Mouse (Mus musculus) cerebellum, postnatal 10 days (tissue): Measurements from ENCODE around the gene Sap30.
A peak's percentile ranks its signal among the peaks of the same experiment; 100 is the strongest.
"Not testable (repeated sequence)": the region's sequence is repeated elsewhere in the genome, so short reads cannot be mapped to it uniquely, and the experiment has no call there.

Experiments
- DNase-seq, 2 experiments: peaks; one replicate each; pipeline ENCODE4 v3.0.0; 2021; ENCODE audit warnings: mixed read lengths in 2 of 2

Gene Sap30

DNA sequence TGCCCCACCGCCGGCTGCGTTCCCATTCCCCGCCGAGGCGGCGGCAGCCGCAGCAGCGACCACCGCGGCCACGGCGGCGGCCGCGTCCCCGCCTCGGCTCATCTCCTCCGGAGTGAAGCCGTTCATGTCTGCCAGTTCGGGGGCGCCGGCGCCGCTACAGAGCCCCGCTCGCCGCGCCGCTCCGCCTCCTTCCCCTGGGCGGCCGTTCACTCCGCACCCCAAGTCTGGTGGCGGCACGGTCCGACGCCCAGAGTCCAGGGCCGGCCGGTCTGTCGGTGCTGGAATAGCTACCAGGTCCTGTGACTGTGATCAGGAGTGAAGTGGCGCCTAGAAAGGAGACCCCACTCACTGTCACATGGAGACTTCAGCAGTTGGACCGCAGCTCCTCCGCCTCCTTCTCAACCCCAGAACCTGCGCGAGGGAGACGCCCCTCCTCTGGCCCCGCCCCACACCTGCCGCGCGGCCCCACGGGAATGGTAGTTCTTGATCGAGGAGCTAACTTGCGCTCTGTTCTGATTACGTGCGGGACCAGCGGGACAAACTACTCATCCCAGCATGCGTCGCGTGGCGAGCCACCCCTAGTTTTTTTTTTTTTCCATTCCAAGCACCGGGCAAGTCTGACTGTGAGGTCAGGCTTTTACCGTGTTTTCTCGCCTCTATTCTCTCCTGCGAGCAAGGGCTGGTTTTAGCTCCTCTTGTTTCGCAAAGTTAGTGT, at the start of gene Sap30:
TSS of gene Sap30 (minus strand) at position 420 of the 715 bp plus-strand sequence.
- DNase-seq: peak; percentile 100

DNA sequence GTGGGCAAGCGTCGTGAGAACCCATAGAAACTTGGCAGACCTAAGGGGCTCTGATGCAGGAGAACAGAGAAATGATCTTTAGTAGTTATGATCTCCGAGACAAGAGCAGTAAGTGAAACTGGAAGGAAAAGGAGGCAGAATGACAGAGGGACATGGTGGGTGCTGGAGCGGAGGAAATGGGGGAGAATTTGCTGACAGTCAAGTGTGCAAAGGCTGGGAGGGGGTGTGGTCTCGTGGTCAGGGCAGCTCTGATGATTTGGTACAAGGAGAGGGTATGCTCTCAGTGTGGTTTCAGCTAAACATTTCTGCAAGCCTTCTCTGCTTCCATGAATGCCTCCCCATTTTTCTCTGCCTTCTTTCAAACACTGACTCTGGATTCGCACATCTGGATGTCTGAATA, 48.5 kb upstream of the Sap30 start:
- DNase-seq: no peak

DNA sequence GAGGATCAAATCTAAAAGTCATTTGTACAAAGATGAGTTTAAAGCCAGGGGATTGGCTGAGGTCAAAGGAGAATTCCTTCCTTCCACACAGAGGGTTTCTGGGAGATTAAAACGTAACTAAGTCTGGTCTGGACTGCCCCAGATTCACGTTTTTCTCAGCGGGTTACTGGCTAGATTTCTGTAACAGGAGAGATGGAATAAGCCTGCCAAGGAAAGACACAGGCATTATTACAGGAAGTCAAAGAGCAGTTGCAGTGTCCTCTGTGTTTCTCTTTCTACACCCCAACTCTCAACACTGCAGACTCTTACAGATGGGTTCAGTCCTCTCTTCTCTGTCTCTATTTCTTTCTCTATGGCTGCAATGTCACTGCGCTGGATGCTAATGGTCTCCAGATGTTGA, 46.8 kb upstream of the Sap30 start:
- no peak for DNase-seq

DNA sequence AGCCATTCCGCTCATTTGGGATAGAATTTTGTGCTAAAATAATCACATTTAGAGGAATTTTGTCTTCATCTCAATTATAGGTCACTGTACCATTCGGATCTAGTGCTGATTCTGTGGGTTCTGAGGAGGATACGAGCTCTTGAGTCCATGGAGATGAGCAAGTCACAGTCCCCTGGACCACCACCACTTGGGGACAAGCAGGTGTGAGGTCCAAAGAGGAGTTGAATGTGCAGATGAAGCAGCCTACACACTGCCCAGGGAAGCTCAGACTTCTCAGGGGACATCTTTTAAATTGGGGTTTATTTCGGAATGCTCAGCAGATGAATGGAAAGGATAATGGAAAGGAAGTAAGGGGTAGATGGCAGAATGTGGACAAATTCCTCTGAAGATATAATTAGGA, 45.4 kb upstream of the Sap30 start:
- DNase-seq: no peak

DNA sequence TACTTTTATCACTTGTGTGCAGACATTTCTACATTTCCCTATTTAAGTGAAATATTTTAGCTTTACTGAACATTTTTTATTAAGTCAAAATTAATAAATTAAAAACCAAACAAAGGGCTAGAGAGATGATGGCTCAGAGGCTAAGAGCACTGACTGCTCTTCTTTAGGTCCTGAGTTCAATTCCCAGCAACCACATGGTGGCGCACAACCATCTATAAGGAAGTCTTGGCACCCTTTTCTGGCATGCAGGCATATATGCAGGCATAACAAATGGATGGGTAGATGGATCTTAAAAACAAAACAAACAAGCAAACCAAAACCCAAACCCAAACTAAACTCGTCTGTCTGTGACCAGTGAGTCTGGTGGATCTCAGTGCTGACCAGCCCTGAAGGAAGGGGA, 44.6 kb upstream of the Sap30 start:
- DNase-seq: peak; percentile 60 to 67

DNA sequence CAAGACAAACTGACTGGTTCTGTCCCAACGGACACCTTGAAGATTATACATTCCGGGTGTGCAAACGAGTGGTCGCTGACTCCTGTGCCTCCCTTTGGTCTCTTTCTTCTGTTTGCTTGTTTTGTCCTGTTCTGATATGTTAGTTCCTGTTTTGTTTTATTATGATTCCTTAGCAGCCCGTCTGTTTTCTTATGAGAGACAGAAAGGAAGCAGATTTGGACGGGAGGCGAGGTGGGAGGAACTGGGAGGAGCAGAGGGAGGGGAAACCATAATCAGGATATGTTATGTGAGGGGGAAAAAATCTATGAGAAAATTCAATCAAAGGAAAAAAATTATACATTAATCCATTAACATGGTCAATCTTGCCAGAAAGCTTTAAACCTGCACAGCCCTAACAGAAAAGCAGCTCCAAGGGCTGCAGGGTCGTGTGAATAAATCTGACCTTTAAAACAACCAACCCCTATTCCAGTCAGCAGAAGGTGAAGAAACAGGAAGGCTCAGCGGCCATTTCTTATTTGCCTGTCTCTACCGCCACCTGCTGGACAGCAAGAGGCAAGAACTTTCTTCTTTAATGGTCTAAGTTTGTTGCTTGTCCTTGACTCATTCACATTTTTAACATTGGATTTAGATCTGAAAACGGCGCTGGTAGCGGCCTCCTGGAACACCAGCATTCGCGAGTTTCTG, 43.1 kb upstream of the Sap30 start:
- DNase-seq: peak; percentile 88

DNA sequence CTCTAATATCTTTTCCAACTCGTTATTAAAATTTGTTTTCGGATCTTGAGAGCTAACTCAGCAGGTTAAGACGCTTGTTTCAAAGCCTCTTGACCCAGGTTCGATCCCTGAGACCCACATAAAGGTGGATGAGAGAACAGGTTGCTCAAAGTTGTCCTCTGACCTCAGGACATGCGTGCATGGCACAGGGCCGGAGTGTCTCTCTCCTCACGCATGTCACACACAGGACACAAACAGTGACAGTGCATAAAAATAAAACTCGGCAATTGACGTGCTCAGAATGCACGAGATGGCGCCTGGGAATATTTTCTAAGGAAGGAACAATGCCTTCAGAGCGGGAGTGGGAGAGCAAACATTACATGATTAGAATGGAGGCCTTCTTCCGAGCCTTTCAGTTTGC, 42.6 kb upstream of the Sap30 start:
- no peak for DNase-seq

DNA sequence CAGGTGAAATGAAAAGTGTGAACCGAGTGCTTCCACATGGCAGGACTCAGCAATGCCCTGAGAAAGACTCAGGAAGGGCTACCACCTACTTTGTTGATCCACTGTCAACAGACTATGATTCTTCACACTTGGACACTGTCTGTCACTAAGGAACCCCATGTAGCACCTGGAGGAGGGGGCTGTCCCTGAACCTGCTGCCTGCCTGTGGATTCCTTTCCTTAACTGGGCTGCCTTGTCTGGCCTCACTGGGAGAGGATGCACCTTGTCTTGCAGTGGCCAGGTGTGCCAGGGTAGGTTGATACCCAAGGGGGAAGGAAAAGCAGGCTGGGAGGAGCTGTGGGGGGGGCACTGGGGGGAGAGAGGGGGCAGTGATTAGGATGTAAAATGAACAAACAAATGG, 40.4 kb upstream of the Sap30 start:
- DNase-seq: no peak

DNA sequence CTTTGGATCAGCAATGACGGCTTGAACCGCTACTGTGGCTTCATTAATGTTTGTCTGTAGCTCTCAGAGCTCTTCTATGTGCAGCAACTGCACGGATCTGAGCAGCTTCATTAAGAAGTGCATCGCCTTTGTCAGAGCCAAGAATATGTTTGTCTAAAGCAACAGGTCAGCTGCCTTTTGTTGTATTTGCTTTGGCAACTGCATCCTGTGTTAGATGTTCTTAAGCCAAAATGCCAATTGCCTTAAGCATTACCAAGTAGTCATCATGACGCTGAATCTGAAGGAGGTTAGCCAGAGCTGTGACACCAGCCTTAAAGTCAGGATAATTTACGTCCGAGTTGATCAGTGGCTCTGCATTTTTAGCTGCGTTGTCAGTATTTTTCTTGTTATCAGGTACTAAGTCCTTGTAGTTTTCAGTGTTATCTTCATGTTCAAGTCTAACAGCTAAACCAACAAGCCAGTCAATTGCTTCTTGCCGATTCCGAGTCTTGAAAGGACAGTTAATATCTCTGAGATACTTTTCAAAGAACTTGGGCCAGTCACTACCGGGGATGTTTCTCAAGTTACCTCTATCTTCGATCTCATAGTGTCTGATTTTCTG, 32.6 kb upstream of the Sap30 start:
- no peak for DNase-seq

DNA sequence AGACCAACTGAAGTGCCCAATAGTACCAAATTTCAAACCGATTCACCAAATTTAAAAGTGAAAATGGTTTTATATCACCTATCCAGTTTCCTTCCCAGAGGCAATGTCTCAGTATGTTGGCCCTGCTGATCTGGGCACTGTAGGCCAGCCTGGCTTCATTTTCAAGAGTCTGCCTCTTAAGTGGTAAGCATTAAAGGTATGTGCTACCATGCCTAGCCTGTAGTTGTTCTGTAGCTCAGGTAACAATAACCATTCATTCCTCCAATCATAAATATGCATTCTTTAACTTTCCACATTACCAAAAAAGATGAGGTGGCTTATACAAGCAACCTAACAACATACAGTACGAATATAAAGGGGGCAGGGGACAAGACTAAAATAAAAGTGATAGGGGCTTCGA, 30.1 kb upstream of the Sap30 start:
- DNase-seq: no peak

DNA sequence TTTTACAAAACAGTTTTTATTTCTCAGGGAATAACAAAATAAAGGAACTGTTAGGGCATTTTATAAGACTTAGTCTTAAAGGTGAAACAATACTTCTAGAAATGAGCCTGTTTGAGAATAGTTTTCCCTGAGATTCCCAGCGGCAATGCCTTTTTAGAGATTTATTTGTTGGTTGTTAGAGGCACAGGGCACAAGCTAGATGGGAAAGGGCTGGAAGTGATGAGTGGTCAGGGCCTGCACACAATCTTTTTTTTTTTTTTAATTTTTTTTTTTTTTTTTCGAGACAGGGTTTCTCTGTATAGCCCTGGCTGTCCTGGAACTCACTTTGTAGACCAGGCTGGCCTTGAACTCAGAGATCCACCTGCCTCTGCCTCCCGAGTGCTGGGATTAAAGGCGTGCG, 29.0 kb upstream of the Sap30 start:
- not testable (repeated sequence) for DNase-seq

DNA sequence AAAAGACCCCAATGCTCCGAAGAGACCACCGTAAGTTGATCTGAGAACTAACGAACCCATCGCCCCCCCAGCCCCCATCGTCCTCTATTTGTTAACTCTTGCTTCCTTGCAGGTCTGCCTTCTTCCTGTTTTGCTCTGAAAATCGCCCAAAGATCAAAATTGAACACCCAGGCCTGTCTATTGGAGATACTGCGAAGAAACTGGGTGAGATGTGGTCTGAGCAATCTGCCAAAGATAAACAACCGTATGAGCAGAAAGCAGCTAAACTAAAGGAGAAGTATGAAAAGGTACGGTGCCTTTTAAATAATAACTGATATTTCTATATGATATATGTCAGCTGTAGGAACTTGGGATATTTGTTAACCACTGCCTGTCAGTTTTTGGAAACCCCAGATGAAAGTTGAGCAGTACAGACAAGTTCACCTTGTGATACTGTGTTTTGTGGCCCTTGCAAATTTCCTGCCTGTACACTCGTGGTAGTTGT, 25.6 kb upstream of the Sap30 start:
- DNase-seq: not testable (repeated sequence)

DNA sequence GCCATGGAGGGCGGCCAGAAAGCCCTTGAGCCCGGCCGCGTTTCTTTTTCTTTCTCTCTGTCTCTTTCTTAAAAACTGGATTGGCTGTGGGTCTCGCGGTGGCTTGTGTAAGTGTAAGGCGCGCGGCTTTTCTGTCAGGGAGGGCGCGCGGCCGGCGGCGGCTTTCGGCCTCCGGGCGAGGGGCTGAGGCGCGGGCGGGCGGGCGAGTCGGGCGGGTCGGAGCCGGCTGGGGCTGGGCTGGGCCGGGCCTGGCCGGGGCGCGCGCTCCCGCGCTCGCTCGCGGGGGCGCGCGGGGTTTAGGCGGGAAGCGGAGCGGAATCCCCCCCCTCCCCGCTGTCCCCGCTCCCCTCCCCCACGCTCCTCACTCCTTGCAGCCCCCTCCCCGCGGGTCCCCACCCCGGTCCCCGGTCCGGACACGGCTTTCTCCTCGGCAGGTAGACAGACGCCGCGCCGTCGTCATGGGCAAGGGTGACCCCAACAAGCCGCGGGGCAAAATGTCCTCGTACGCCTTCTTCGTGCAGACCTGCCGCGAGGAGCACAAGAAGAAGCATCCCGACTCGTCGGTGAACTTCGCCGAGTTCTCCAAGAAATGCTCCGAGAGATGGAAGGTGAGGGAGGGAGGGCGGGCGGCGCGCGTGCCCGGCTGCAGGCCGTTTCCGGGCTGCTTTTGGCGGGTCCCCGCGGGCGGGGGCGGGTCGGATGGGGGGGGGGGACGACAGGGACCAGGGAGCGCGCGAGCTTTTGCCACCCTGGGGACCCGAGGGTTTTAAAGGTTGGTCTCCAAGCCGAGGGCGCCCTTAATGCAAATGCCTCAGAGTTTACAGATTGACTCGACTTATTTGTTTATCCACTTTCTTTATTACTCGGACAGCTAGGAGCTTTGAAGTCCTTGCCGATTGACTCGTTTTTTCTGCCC, 24.7 kb upstream of the Sap30 start:
- peak; percentile 71 to 73 for DNase-seq

DNA sequence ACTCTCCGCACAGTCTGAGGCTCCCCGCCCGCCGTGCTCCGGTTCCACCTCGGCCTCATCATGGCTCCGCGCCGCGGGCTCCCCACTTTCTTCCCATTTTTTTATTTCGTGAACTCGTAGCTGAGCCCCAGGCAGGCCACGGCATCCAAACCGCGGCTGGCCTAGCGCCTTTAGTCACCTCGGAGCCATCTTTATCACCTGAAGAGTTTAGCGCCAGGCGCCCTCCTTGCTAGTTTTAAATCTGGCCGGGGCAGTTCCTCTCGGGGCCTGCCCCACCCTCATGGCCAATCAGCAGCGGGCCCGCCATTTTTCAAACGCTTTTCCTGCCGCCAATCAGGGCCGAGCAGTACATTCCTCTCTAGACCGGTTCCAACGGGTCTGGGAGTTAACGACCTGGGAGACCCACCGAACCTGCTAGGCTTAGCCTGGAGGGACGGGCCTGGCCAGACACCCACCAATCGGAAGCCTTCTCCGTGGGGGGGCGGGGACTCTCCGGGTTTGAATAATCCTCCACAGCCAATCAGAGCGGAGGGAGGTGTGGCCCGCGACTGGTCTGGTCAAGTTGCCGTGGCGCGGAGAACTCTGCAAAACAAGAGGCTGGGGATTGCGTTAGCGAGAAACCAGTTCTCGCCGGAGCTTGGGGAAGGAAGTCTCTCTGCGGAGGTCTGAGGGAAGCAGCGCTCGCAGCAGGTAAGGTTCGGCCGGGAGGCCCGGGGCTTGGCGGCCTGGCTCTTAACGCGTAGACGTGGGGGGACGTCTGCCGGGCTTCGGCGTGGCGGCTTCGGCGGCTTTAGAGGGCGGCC, 23.9 kb upstream of the Sap30 start, which contains the start of gene Hmgb2:
TSS of gene Hmgb2 (plus strand) at position 592 of the 803 bp plus-strand sequence.
- DNase-seq: peak; percentile 100

DNA sequence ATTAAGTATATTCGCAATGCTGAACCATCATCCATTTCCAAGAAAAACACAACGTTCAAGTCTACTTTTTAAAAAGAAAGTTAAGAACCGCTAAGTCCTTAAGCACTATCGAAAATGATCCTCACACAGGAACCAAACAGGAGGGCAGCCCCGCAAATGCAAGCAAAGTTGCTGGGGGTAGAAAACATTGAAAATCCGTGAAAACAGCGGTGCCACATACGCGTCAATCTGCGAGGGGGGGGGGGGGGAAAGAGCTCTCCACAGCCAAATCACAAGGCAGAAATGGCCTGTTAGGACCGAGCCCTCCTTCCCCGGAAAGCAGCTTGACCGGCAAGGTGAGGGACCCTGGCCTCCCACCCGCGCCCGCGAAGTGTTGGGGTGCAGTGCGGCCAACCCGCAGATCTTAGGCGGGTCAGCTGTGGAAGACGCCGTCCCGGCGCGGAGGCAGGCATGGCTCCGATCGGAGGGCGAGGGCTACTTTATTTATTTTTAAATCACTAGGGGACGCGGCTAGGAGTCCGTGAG, 23.2 kb upstream of the Sap30 start:
- DNase-seq: peak in 1 of 2 experiments; percentile 58

DNA sequence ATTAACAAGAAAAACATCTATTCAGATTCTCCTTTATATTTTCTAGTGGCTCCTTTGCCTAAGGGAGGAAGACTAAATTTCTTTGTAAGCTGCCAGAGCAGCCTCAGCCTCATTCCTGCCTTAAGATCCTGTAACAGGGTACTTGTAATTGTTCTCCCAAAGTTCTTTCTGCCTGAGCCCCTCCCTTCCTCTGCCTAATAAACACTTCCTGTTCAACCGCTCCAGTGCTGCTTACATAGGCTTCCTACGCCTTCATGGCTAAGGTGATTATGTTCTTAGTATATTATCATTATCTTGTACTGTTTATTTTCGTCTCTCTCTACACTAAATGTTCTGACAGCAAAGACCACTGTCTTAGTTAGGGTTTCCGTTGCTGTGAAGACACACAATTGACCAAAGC, 21.0 kb upstream of the Sap30 start:
- DNase-seq: no peak

DNA sequence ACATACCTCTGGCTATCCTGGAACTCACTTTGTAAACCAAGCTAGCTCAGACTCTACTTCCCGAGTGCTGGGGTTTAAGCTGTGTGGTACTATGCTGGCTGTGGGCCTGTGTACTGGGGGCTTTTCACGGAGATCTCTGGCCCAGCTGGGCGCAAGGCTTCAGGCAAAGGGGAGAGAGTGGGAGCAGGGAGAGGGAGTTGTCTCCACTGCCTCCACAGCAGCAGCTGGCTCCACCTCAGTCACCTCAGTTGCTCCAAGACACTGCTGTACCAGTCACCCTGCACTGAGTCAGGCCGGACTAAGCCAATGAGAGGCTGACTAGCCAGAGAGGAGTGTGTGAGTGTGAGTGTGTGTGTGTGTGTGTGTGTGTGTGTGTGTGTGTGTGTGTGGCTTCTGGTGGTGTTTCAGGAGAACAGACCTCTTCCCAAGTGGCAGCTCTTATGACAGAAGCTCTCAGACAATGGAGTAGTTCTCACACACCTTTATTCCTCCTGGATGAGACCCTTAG, 19.9 kb upstream of the Sap30 start:
- no peak for DNase-seq

DNA sequence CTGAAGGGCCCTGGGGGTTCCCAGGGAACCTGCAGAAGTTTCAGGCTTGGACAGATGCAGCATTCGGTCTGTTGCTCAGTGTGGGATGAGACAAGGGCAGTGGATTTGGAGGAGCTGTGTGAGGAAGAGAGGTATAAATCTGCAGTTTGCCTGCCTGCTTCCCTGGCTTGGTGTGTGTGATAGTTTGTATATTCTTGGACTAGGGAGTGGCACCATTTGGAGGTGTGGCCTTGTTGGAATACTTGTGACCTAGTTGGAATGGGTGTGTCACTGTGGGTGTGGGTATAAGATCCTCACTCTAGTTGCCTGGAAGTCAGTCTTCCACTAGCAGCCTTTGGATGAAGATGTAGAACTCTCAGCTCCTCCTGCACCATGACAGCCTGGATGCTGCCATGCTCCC, 17.8 kb upstream of the Sap30 start:
- DNase-seq: not testable (repeated sequence)

DNA sequence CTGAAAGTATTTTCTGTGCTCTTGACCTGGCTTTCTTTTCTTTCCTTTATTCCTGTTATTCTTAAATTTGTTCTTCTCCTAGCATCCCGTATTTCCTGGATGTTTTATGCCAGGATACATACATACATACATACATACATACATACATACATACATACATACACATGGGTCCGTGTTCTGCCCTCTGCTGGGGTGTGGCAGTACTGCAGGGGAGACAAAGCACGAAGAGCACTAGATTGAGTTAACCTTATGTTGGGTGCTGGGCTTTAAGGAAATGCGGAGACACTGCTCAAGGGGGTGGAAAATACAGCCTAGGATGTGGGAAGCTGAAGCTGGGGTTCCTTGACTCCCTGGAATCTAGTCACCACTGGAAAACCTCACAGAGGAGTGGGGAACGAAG, 16.0 kb upstream of the Sap30 start:
- peak; percentile 82 to 87 for DNase-seq

DNA sequence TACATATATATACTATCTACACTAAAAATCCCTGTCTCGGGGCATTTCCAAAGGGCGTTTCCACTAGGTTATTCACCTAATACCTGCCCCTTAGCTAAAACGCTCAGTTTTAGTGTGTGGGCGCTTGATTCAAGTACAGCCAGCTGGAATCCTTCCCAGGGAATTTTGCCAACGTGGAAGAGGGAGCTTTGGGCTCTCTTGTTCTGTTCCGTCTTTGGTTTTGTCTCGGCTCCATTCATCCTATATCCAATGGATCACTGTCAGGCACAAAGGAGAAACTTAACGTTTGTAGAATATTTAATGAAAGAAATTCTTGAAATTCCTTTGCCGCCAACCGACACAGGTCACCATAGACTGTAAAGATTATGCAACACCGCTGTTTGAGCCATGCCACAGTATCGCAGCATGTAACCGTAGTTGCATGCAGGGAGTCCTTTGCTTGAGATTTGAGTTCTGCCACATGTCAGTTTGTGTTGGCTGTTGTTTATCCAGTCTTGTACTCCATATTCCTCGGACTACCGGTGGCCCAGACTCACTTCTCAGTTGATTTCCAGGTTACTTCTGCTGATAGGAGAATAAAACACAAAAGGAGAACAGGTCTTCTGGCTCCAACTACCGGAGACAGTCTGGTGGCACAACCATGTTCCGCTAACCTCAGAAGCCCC, 11.3 kb upstream of the Sap30 start:
- peak; percentile 89 to 92 for DNase-seq

DNA sequence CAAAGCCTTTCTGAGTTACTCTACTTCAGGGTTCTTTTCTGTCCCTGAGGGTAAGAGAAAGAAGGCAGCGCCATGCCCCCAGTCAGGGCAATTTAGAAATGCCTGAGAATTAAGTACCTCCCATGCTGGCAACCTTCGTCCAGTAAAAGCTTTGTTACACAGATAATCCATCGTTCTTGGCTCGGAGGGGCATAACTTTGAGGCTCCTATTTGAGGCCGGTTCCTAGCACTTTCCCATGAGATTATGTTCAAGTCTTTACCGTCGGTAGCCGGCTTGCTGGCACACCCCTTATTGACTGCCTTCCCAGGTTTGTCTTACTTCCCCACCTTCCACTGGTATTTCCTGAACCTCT, 10.8 kb upstream of the Sap30 start:
- no peak for DNase-seq
